Mouse (Mus musculus): ENCODE measurements around the gene D1Ertd622e.
"Not testable (repeated sequence)": the region's sequence is repeated elsewhere in the genome, so short reads cannot be mapped to it uniquely, and the experiment has no call there.

The D1Ertd622e gene

DNA sequence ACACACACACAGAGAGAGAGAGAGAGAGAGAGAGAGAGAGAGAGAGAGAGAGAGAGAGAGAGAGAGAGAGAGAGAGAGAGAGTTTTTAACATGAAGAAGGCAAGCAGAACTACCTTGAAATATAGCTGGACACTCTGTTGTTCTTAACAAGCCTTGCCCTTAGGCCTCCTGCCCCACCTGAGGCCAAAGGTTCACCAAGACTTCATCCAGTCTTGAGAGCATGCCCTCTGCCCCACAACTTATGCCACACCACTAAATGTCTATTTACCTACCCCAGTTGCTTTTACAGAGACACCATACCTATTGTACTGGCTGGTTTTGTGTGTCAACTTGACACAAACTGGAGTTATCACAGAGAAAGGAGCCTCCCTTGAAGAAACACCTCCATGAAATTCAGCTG lies 81.2 kb downstream of the D1Ertd622e start:
- DNase-seq (ENCODE audit: low spot score): not testable (repeated sequence)

- DNase-seq (ENCODE audit: low spot score): no peak
These were observed 81.6 kb downstream of the D1Ertd622e start for GRCm38 (mm10) chr1:97580270-97580669.

DNA sequence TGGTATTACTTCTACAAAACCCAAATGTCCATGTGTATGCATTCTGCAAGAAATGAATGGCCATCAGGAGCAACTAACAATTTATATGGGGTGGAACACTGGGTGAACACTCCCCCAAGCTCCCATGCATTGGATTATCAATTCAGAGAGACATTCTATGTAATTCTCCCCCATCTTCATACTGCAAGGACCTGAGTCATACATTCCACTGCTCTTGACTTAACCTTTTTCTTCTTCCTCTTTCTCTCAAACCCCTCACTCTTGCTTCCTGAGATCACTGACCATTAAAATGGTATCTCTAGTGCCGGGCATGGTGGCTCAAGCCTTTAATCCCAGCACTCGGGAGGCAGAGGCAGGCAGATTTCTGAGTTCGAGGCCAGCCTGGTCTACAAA lies 83.9 kb downstream of the D1Ertd622e start:
- no peak for DNase-seq (ENCODE audit: low spot score)

DNA sequence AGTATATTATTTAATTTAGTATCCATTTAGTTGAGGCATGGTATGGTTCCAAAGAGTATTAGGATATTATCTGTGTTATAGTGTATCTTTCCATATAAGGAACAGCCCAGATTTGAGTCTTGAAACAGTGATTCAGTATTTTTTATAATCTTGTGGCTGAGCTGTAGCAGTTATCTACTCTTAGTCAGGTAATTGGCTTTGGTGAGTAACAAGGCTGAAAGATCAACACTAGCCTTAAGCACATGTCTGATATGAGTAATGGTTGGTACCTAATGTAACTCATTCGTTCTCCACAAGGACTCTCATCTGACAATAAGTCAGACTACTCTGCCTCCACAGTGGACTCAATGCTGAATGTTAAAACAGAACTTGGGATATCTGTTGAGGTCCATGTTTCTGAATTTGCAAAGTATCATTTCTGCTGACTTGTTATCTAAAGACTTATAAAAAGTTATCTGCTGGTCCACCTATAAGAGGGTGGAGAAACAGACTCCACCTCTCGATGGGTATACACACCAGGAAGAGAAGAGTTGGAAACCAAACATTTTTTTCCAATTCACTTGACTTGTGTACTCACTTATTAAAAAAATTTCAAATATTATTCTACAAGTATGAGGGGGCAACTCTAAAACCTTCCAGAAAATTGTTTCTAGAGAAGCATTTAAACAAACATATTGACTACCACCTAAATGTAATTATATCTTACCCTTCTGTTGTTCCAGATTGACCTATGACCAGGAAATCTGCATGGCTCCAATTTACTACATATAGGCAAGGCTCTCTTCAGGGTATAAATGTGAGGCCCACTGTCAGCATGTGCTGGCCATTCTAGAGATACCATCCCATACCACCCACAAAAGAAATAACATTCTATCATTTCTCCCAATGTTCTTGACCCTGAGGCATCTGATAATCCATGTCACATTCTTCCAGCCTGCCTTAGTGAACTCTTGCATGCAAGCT lies 84.5 kb downstream of the D1Ertd622e start:
- no peak for DNase-seq (ENCODE audit: low spot score)

DNA sequence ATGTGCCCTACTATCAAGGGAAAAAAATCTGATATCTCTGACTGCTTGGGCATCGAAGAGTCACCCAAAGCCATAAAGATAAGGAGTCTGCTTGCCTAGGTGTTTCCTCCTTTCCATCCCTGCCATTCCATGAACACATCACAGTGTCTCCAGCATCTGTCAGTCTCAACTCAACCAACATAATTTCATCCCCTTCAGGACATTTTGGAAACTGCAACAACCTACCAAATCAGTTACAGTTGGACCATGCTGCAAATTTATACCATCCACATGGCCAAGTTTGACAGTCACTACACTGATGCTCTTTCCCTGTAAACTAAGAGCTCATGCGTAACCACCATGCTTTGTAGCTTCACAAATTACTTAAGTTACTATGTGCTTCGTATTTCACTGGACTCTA lies 85.3 kb downstream of the D1Ertd622e start:
- DNase-seq (ENCODE audit: low spot score): no peak

GRCm38 (mm10) chr1:97570814-97571213 lies 91.1 kb downstream of the D1Ertd622e start:
- DNase-seq (ENCODE audit: low spot score): no peak

DNA sequence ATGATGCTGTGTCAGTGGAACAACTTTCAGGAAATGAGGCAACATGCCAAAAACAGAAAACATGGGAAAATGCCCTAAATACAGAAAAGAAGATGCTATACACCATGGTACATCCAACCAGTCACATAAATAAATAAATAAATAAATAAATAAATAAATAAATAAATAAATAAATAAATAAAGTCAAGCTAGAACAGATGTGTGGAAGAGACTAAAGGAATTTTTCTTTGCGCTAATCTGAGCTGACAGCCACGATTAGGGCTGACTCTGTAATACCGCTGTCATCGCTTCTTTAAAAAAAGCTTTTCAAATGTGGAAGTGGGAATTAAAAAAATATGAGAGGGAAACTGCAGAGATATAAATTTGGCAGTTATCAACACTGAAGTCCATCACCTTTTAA lies 93.9 kb downstream of the D1Ertd622e start:
- no peak for DNase-seq (ENCODE audit: low spot score)

GRCm38 (mm10) chr1:97564641-97565040 lies 97.2 kb downstream of the D1Ertd622e start:
- no peak for DNase-seq (ENCODE audit: low spot score)

DNA sequence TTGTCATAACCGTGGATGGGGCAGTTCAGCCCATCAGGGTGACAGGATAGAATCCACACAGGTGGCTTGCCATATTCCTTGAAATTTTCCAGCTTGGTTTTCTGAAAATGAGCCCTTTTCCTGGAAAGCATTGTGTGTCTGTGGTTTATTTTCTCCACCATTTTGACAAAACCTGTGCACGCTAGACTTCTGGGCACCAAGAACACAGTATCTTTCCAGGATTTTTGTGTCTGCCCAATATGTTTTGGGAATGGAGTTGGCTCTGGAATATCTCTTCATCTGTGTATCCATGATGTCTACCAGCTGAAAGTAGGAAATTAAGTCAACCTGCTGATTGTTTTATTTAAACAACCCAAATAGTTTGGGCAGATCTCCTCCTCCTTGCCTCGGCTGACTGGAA lies 99.0 kb downstream of the D1Ertd622e start:
- DNase-seq (ENCODE audit: low spot score): no peak
